Mouse (Mus musculus): ENCODE data around the gene Tmem109. TPM values are rescaled to one million over a fixed set of nuclear protein-coding genes. Genes with fewer than 3 reads are reported as not detected.

Tmem109 gene
- 7.3 TPM for polyA plus RNA-seq (2014; fragmentation: Illumina TruSeq; extraction: RNeasy Lipid Tissue Mini Kit (QIAGEN cat#74804); ENCODE audit: low read depth, low replicate concordance)

GRCm38 (mm10) chr19:10881426-10882154 is at the start of gene Tmem109:
Tmem109 (minus strand) TSS chr19:10882001.

GRCm38 (mm10) chr19:10920532-10920931 is 38.7 kb upstream of the Tmem109 start, which contains the start of gene Zp1:
Zp1 (minus strand) TSS chr19:10920632.

GRCm38 (mm10) chr19:10895016-10895528 is 13.3 kb upstream of the Tmem109 start, which contains the start of gene Prpf19:
Prpf19 (plus strand) TSS chr19:10895231.

GRCm38 (mm10) chr19:10869886-10870527 is 11.8 kb downstream of the Tmem109 start, which contains the start of gene Tmem132a:
Tmem132a (minus strand) TSS chr19:10869940.

GRCm38 (mm10) chr19:10839010-10839892 is 42.5 kb downstream of the Tmem109 start, which contains the start of gene Slc15a3:
Slc15a3 (plus strand) TSS chr19:10839727.

GRCm38 (mm10) chr19:10829436-10830175 is 52.2 kb downstream of the Tmem109 start, which contains the start of gene Cd6:
Cd6 (minus strand) TSS chr19:10830058.

Other genes starting within 250 kb of the Tmem109 start
- not detected for gene Vwce, start 247.8 kb downstream of the Tmem109 start, polyA plus RNA-seq (2014; fragmentation: Illumina TruSeq; extraction: RNeasy Lipid Tissue Mini Kit (QIAGEN cat#74804); ENCODE audit: low read depth, low replicate concordance)
- not detected for gene Pga5, start 203.9 kb downstream of the Tmem109 start, polyA plus RNA-seq (2014; fragmentation: Illumina TruSeq; extraction: RNeasy Lipid Tissue Mini Kit (QIAGEN cat#74804); ENCODE audit: low read depth, low replicate concordance)
- gene Vps37c, start 193.3 kb downstream of the Tmem109 start, polyA plus RNA-seq (2014; fragmentation: Illumina TruSeq; extraction: RNeasy Lipid Tissue Mini Kit (QIAGEN cat#74804); ENCODE audit: low read depth, low replicate concordance) = 3.1 TPM
- gene Cd5, start 143.0 kb downstream of the Tmem109 start, polyA plus RNA-seq (2014; fragmentation: Illumina TruSeq; extraction: RNeasy Lipid Tissue Mini Kit (QIAGEN cat#74804); ENCODE audit: low read depth, low replicate concordance) = not detected
- not detected for gene Cd6, start 51.9 kb downstream of the Tmem109 start, polyA plus RNA-seq (2014; fragmentation: Illumina TruSeq; extraction: RNeasy Lipid Tissue Mini Kit (QIAGEN cat#74804); ENCODE audit: low read depth, low replicate concordance)
- 1.0 TPM for gene Slc15a3, start 42.3 kb downstream of the Tmem109 start, polyA plus RNA-seq (2014; fragmentation: Illumina TruSeq; extraction: RNeasy Lipid Tissue Mini Kit (QIAGEN cat#74804); ENCODE audit: low read depth, low replicate concordance)
- not detected for gene Tmem132a, start 12.1 kb downstream of the Tmem109 start, polyA plus RNA-seq (2014; fragmentation: Illumina TruSeq; extraction: RNeasy Lipid Tissue Mini Kit (QIAGEN cat#74804); ENCODE audit: low read depth, low replicate concordance)
- gene Prpf19, start 13.2 kb upstream of the Tmem109 start, polyA plus RNA-seq (2014; fragmentation: Illumina TruSeq; extraction: RNeasy Lipid Tissue Mini Kit (QIAGEN cat#74804); ENCODE audit: low read depth, low replicate concordance) = 81.8 TPM
- gene Zp1, start 38.6 kb upstream of the Tmem109 start, polyA plus RNA-seq (2014; fragmentation: Illumina TruSeq; extraction: RNeasy Lipid Tissue Mini Kit (QIAGEN cat#74804); ENCODE audit: low read depth, low replicate concordance) = not detected
- not detected for gene Ptgdr2, start 55.2 kb upstream of the Tmem109 start, polyA plus RNA-seq (2014; fragmentation: Illumina TruSeq; extraction: RNeasy Lipid Tissue Mini Kit (QIAGEN cat#74804); ENCODE audit: low read depth, low replicate concordance)
- 3.3 TPM for gene Ccdc86, start 67.3 kb upstream of the Tmem109 start, polyA plus RNA-seq (2014; fragmentation: Illumina TruSeq; extraction: RNeasy Lipid Tissue Mini Kit (QIAGEN cat#74804); ENCODE audit: low read depth, low replicate concordance)
- gene Ms4a10, start 92.7 kb upstream of the Tmem109 start, polyA plus RNA-seq (2014; fragmentation: Illumina TruSeq; extraction: RNeasy Lipid Tissue Mini Kit (QIAGEN cat#74804); ENCODE audit: low read depth, low replicate concordance) = 4.1 TPM
- gene Ms4a15, start 111.2 kb upstream of the Tmem109 start, polyA plus RNA-seq (2014; fragmentation: Illumina TruSeq; extraction: RNeasy Lipid Tissue Mini Kit (QIAGEN cat#74804); ENCODE audit: low read depth, low replicate concordance) = not detected
- not detected for gene Ms4a18, start 136.0 kb upstream of the Tmem109 start, polyA plus RNA-seq (2014; fragmentation: Illumina TruSeq; extraction: RNeasy Lipid Tissue Mini Kit (QIAGEN cat#74804); ENCODE audit: low read depth, low replicate concordance)
- gene Ms4a8a, start 199.1 kb upstream of the Tmem109 start, polyA plus RNA-seq (2014; fragmentation: Illumina TruSeq; extraction: RNeasy Lipid Tissue Mini Kit (QIAGEN cat#74804); ENCODE audit: low read depth, low replicate concordance) = 0.93 TPM
- not detected for gene 1700017D01Rik, start 248.9 kb upstream of the Tmem109 start, polyA plus RNA-seq (2014; fragmentation: Illumina TruSeq; extraction: RNeasy Lipid Tissue Mini Kit (QIAGEN cat#74804); ENCODE audit: low read depth, low replicate concordance)